In genomic region chr1:172247679-172248078, GRCm38 (mm10) we compare ENCODE assay signal across 7 mouse cellular contexts. TPM values are rescaled to one million over a fixed set of nuclear protein-coding genes. Genes with fewer than 3 reads are reported as not detected.
A peak's percentile ranks its signal among the peaks of the same experiment; 100 is the strongest.
DNase-seq lines count a peak whose midpoint lies in the region; ATAC-seq and TF ChIP-seq lines count a peak whose summit lies in the region.

No protein-coding gene starts in this region.

- intact Hi-C loops in gastrocnemius, adult 2 months (cut with DNase I): loop anchor here (5.0 kb wide), 2 partner anchors 40 to 100 kb away; partner anchors contain the start of genes Dcaf8 and Pea15a

- no peak for DNase-seq in lung, adult 2 months
- DNase-seq in lung, adult 18-20 months: no peak
- peak; percentile 16 for DNase-seq in adrenal gland, postnatal 25 days
- peak; percentile 63 for DNase-seq in gastrocnemius, adult 2 months
- peak; percentile 56 to 60 for DNase-seq in kidney, postnatal 4 days
- DNase-seq in left cerebral cortex, adult 8-10 months (ENCODE audit: low spot score in 2 of 2): no peak

- peak; percentile 53 for TF ChIP-seq CTCF in lung, adult 2 months (IDR thresholded peaks at IDR 0.05; ENCODE audit: insufficient read depth, low read length)
- peak; percentile 79 for TF ChIP-seq CTCF in gastrocnemius, adult 2 months (IDR thresholded peaks at IDR 0.05)

- peak; percentile 48; the same call in 1 of the 2 replicates for ATAC-seq in neural tube, embryonic 12.5 days (ENCODE audit: low FRiP score, low read depth)

- H3K36me3 ChIP-seq in neural tube, embryonic 12.5 days: no peaks in the 10 kb centered on the region

- no peak overlapping the region for H3K27ac ChIP-seq in gastrocnemius, adult 2 months
- no peak overlapping the region for H3K27ac ChIP-seq in neural tube, embryonic 12.5 days

- H3K9ac ChIP-seq in neural tube, embryonic 12.5 days: no peak overlapping the region

- TF ChIP-seq POLR2A in lung, adult 2 months (IDR thresholded peaks at IDR 0.05; ENCODE audit: borderline replicate concordance, extremely low read depth, low read depth, low read length): no peak

- no peaks in the 10 kb centered on the region for H3K4me1 ChIP-seq in lung, adult 2 months (ENCODE audit: control insufficient read depth, insufficient read depth, low read length)
- no peaks in the 10 kb centered on the region; the same call in 1 of the 2 replicates for H3K4me1 ChIP-seq in neural tube, embryonic 12.5 days

- H3K9me3 ChIP-seq in neural tube, embryonic 12.5 days: no peaks in the 10 kb centered on the region

- H3K27me3 ChIP-seq in neural tube, embryonic 12.5 days (replicated peaks): no peaks in the 10 kb centered on the region

- H3K4me3 ChIP-seq in lung, adult 2 months (replicated peaks; ENCODE audit: extremely low read depth, low read depth, low read length): no peak overlapping the region
- H3K4me3 ChIP-seq in gastrocnemius, adult 2 months: no peak overlapping the region
- H3K4me3 ChIP-seq in neural tube, embryonic 12.5 days: no peak overlapping the region

- H3K4me2 ChIP-seq in neural tube, embryonic 12.5 days (replicated peaks): no peak overlapping the region

- 50% methylated on average over 2 of the region's 2 CpGs for whole genome bisulfite sequencing in lung, adult 2 months
- WGBS in neural tube, embryonic 12.5 days: 46% methylated on average over 2 of the region's 2 CpGs

RNA-seq across cellular contexts. Expression of gene Atp1a4, which starts 10.5 kb away (rescaled TPM):
- polyA plus RNA-seq in lung, adult 2 months (2012; rRNA removed): 0.05 and 1.2 TPM in 2 replicates
- total RNA-seq in adrenal gland, postnatal 25 days (2021): 0.88 and 2.3 TPM in 2 replicates
- total RNA-seq in gastrocnemius, adult 2 months (2021): under 1 TPM; 0.20 to 0.43 TPM
- not detected in 2 replicates for polyA plus RNA-seq in neural tube, embryonic 12.5 days (2016; fragmentation: Nextera tagmentation; extraction: Ambion mirVana)
- total RNA-seq in left cerebral cortex, adult 8-10 months (2022): not detected

RNA-seq across cellular contexts. Expression of gene Igsf8, which starts 13.8 kb away (rescaled TPM):
- 90.8 and 105 TPM in 2 replicates for polyA plus RNA-seq in lung, adult 2 months (2012; rRNA removed)
- 33.7 and 48.7 TPM in 2 replicates for total RNA-seq in adrenal gland, postnatal 25 days (2021)
- total RNA-seq in gastrocnemius, adult 2 months (2021): 1 to 10 TPM; 7.4 to 8.3 TPM
- 165 and 171 TPM in 2 replicates for polyA plus RNA-seq in neural tube, embryonic 12.5 days (2016; fragmentation: Nextera tagmentation; extraction: Ambion mirVana)
- 100 to 1,000 TPM; 256 to 294 (median 274) TPM for total RNA-seq in left cerebral cortex, adult 8-10 months (2022)

RNA-seq across cellular contexts. Expression of gene Casq1, which starts 28.0 kb away (rescaled TPM):
- polyA plus RNA-seq in lung, adult 2 months (2012; rRNA removed): 3.2 and 49.0 TPM in 2 replicates
- total RNA-seq in adrenal gland, postnatal 25 days (2021): 1.00 TPM in 1 of 2 replicates, not detected in the other
- 1,000 to 10,000 TPM; 2,819 to 3,581 TPM for total RNA-seq in gastrocnemius, adult 2 months (2021)
- polyA plus RNA-seq in neural tube, embryonic 12.5 days (2016; fragmentation: Nextera tagmentation; extraction: Ambion mirVana): 2.1 TPM in 2 replicates
- total RNA-seq in left cerebral cortex, adult 8-10 months (2022): 1 to 10 TPM in 3 of 4 experiments, under 1 TPM in 1; 0.79 to 3.1 (median 2.0) TPM

RNA-seq across cellular contexts. Expression of gene Pea15a, which starts 41.1 kb away (rescaled TPM):
- polyA plus RNA-seq in lung, adult 2 months (2012; rRNA removed): 88.2 and 137 TPM in 2 replicates
- 48.3 and 52.1 TPM in 2 replicates for total RNA-seq in adrenal gland, postnatal 25 days (2021)
- 10 to 100 TPM; 19.5 to 35.2 TPM for total RNA-seq in gastrocnemius, adult 2 months (2021)
- 293 and 305 TPM in 2 replicates for polyA plus RNA-seq in neural tube, embryonic 12.5 days (2016; fragmentation: Nextera tagmentation; extraction: Ambion mirVana)
- 100 to 1,000 TPM; 409 to 452 (median 428) TPM for total RNA-seq in left cerebral cortex, adult 8-10 months (2022)

RNA-seq across cellular contexts. Expression of gene Atp1a2, which starts 50.2 kb away (rescaled TPM):
- polyA plus RNA-seq in lung, adult 2 months (2012; rRNA removed): 56.1 and 93.0 TPM in 2 replicates
- total RNA-seq in adrenal gland, postnatal 25 days (2021): 110 and 122 TPM in 2 replicates
- total RNA-seq in gastrocnemius, adult 2 months (2021): 1,000 to 10,000 TPM in 1 of 2 experiments, 100 to 1,000 TPM in 1; 838 to 1,060 TPM
- polyA plus RNA-seq in neural tube, embryonic 12.5 days (2016; fragmentation: Nextera tagmentation; extraction: Ambion mirVana): 14.5 and 14.9 TPM in 2 replicates
- total RNA-seq in left cerebral cortex, adult 8-10 months (2022): 100 to 1,000 TPM; 623 to 677 (median 661) TPM

Comparison
In these comparisons a context has a peak if more than half of its experiments do, and no peak if none do; other contexts are left out.
1. DNase-seq: peak in adrenal gland, postnatal 25 days (single experiment), gastrocnemius, adult 2 months (single experiment) and kidney, postnatal 4 days (2 of 2); none in lung, adult 2 months (single experiment), lung, adult 18-20 months (0 of 2) and left cerebral cortex, adult 8-10 months (0 of 2).
2. RNA of gene Casq1, which starts 28.0 kb away (total RNA-seq): 2,819 to 3,581 TPM in gastrocnemius, adult 2 months; 0.79 to 3.1 TPM in left cerebral cortex, adult 8-10 months and 1.00 TPM in adrenal gland, postnatal 25 days; every median in the first group is over 100 times any median in the second.